Mouse (Mus musculus): ENCODE data around the gene Nudt7. TPM values are rescaled to one million over a fixed set of nuclear protein-coding genes. Genes with fewer than 3 reads are reported as not detected.

Nudt7 gene
- polyA plus RNA-seq (2012; rRNA removed) = 10.0 and 14.8 TPM in 2 replicates

- WGBS = under 1% methylated on average over 23 of the region's 23 CpGs
- peak; percentile 92 for DNase-seq (ENCODE audit: low read depth, low spot score)
Measured at GRCm38 (mm10) chr8:114133510-114134362, at the start of gene Nudt7. Nudt7 (plus strand) TSS chr8:114133557.

GRCm38 (mm10) chr8:114087932-114088331 lies 45.4 kb upstream of the Nudt7 start:
- no peak for DNase-seq (ENCODE audit: low read depth, low spot score)

GRCm38 (mm10) chr8:114090736-114091135 lies 42.6 kb upstream of the Nudt7 start:
- 74% methylated on average over 4 of the region's 4 CpGs for WGBS
- DNase-seq (ENCODE audit: low read depth, low spot score) = no peak

More at GRCm38 (mm10) chr8:114087932-114088331, 45.4 kb upstream of the Nudt7 start:
- 79% methylated on average over 4 of the region's 4 CpGs for WGBS

- 82% methylated on average over 3 of the region's 3 CpGs for WGBS
- no peak for DNase-seq (ENCODE audit: low read depth, low spot score)
Measured at GRCm38 (mm10) chr8:114093321-114093720, 40.0 kb upstream of the Nudt7 start.

GRCm38 (mm10) chr8:114094526-114094925 lies 38.8 kb upstream of the Nudt7 start:
- 84% methylated on average over 4 of the region's 4 CpGs for WGBS
- no peak for DNase-seq (ENCODE audit: low read depth, low spot score)

GRCm38 (mm10) chr8:114100561-114101206 lies 32.7 kb upstream of the Nudt7 start:
- DNase-seq (ENCODE audit: low read depth, low spot score) = no peak
- WGBS = 81% methylated on average over 14 of the region's 14 CpGs

GRCm38 (mm10) chr8:114103401-114103800 lies 30.0 kb upstream of the Nudt7 start:
- no peak for DNase-seq (ENCODE audit: low read depth, low spot score)
- WGBS = 82% methylated on average over 7 of the region's 7 CpGs

GRCm38 (mm10) chr8:114105971-114106370 lies 27.4 kb upstream of the Nudt7 start:
- WGBS = 80% methylated on average over 5 of the region's 5 CpGs
- DNase-seq (ENCODE audit: low read depth, low spot score) = no peak

GRCm38 (mm10) chr8:114109365-114110140 lies 23.8 kb upstream of the Nudt7 start:
- WGBS = 75% methylated on average over 20 of the region's 20 CpGs
- DNase-seq (ENCODE audit: low read depth, low spot score) = no peak

GRCm38 (mm10) chr8:114115076-114115475 lies 18.3 kb upstream of the Nudt7 start:
- 64% methylated on average over 1 of the region's 1 CpGs for WGBS
- no peak for DNase-seq (ENCODE audit: low read depth, low spot score)

GRCm38 (mm10) chr8:114116049-114116448 lies 17.3 kb upstream of the Nudt7 start:
- no peak for DNase-seq (ENCODE audit: low read depth, low spot score)
- whole genome bisulfite sequencing = 29% methylated on average over 2 of the region's 2 CpGs

GRCm38 (mm10) chr8:114117439-114117838 lies 15.9 kb upstream of the Nudt7 start:
- no peak for DNase-seq (ENCODE audit: low read depth, low spot score)

- no peak for DNase-seq (ENCODE audit: low read depth, low spot score)
- WGBS = 69% methylated on average over 1 of the region's 1 CpGs
Measured at GRCm38 (mm10) chr8:114121781-114122180, 11.6 kb upstream of the Nudt7 start.

GRCm38 (mm10) chr8:114123611-114124010 lies 9.7 kb upstream of the Nudt7 start:
- 57% methylated on average over 3 of the region's 3 CpGs for WGBS
- DNase-seq (ENCODE audit: low read depth, low spot score) = no peak

GRCm38 (mm10) chr8:114124084-114124750 lies 9.1 kb upstream of the Nudt7 start:
- 72% methylated on average over 4 of the region's 4 CpGs for WGBS

GRCm38 (mm10) chr8:114130838-114131237 lies 2.5 kb upstream of the Nudt7 start:
- DNase-seq (ENCODE audit: low read depth, low spot score) = peak; percentile 59
- WGBS = 27% methylated on average over 7 of the region's 7 CpGs

More at GRCm38 (mm10) chr8:114124084-114124750, 9.1 kb upstream of the Nudt7 start:
- no peak for DNase-seq (ENCODE audit: low read depth, low spot score)

- no peak for DNase-seq (ENCODE audit: low read depth, low spot score)
- WGBS = 82% methylated on average over 4 of the region's 4 CpGs
Measured at GRCm38 (mm10) chr8:114131421-114131820, 1.9 kb upstream of the Nudt7 start.

GRCm38 (mm10) chr8:114133050-114133509 lies 277 bp upstream of the Nudt7 start:
- 33% methylated on average over 14 of the region's 14 CpGs for WGBS
- no peak for DNase-seq (ENCODE audit: low read depth, low spot score)

- no peak for DNase-seq (ENCODE audit: low read depth, low spot score)
- 96% methylated on average over 1 of the region's 1 CpGs for WGBS
Measured at GRCm38 (mm10) chr8:114136750-114137149, 3.4 kb downstream of the Nudt7 start.
